Mouse (Mus musculus) splenic B cell, adult 2 months (primary cell): ENCODE measurements around the gene Syngr1.

Experiments
- DNase-seq: peaks from one replicate; pipeline ENCODE4 v3.0.0-alpha.2; 2011; ENCODE audit warnings: low read depth, low spot score
- H3K27me3 ChIP-seq: 2 replicates; pipeline ENCODE4 v1.6.1; 2012; ENCODE audit warnings: mild to moderate bottlenecking, low read length, moderate library complexity, mixed read lengths; ENCODE audit not compliant: control insufficient read depth, poor library complexity, insufficient read depth, severe bottlenecking
- H3K36me3 ChIP-seq: 2 replicates; pipeline ENCODE4 v1.6.1; 2012; ENCODE audit warnings: mild to moderate bottlenecking, low read length, moderate library complexity, mixed read lengths; ENCODE audit not compliant: control insufficient read depth, poor library complexity, insufficient read depth, severe bottlenecking

Gene Syngr1

GRCm38 (mm10) chr15:80132452-80132851 lies 41.3 kb downstream of the Syngr1 start:
- no peaks in the 10 kb centered on the region for H3K36me3 ChIP-seq
- no peaks in the 10 kb centered on the region for H3K27me3 ChIP-seq
- DNase-seq, result no peak

- peak; percentile 95 for DNase-seq
- Histone ChIP-seq H3K27me3 (no peaks in the 10 kb centered on the region), H3K36me3 (no peaks in the 10 kb centered on the region)
These were observed 42.0 kb downstream of the Syngr1 start, which contains the start of gene Tab1 for GRCm38 (mm10) chr15:80132993-80133586. Gene Tab1 (plus strand): TSS chr15:80133127.

GRCm38 (mm10) chr15:80133682-80134449 lies 42.7 kb downstream of the Syngr1 start:
- Histone ChIP-seq H3K27me3 (no peaks in the 10 kb centered on the region), H3K36me3 (no peaks in the 10 kb centered on the region)
- DNase-seq, result peak; percentile 25

GRCm38 (mm10) chr15:80134450-80134847 lies 43.3 kb downstream of the Syngr1 start:
- Histone ChIP-seq H3K36me3 (no peaks in the 10 kb centered on the region), H3K27me3 (no peaks in the 10 kb centered on the region)
- DNase-seq, result no peak

- no peak for DNase-seq
- Histone ChIP-seq H3K36me3 (no peaks in the 10 kb centered on the region), H3K27me3 (no peaks in the 10 kb centered on the region)
These were observed 44.4 kb downstream of the Syngr1 start for GRCm38 (mm10) chr15:80135499-80135898.

- no peaks in the 10 kb centered on the region for H3K27me3 ChIP-seq
- no peak for DNase-seq
- no peaks in the 10 kb centered on the region for H3K36me3 ChIP-seq
These were observed 45.5 kb downstream of the Syngr1 start for GRCm38 (mm10) chr15:80136645-80137044.

GRCm38 (mm10) chr15:80137945-80138791 lies 47.0 kb downstream of the Syngr1 start:
- H3K27me3 ChIP-seq, result no peaks in the 10 kb centered on the region
- no peak for DNase-seq

GRCm38 (mm10) chr15:80140302-80140701 lies 49.2 kb downstream of the Syngr1 start:
- Histone ChIP-seq H3K36me3 (no peaks in the 10 kb centered on the region), H3K27me3 (no peaks in the 10 kb centered on the region)
- no peak for DNase-seq

More at GRCm38 (mm10) chr15:80137945-80138791, 47.0 kb downstream of the Syngr1 start:
- no peaks in the 10 kb centered on the region for H3K36me3 ChIP-seq

- Histone ChIP-seq H3K27me3 (no peaks in the 10 kb centered on the region), H3K36me3 (no peaks in the 10 kb centered on the region)
- no peak for DNase-seq
These were observed 49.7 kb downstream of the Syngr1 start for GRCm38 (mm10) chr15:80140878-80141277.

GRCm38 (mm10) chr15:80142130-80142529 lies 51.0 kb downstream of the Syngr1 start:
- Histone ChIP-seq H3K36me3 (no peaks in the 10 kb centered on the region), H3K27me3 (no peaks in the 10 kb centered on the region)
- peak; percentile 29 for DNase-seq

- Histone ChIP-seq H3K36me3 (no peaks in the 10 kb centered on the region), H3K27me3 (no peaks in the 10 kb centered on the region)
- no peak for DNase-seq
These were observed 52.6 kb downstream of the Syngr1 start for GRCm38 (mm10) chr15:80143760-80144159.

- DNase-seq, result no peak
- H3K27me3 ChIP-seq, result no peaks in the 10 kb centered on the region
- 0 out of 2 replicates have a peak, but pooled peaks cover 2% of the 10 kb centered on the region for H3K36me3 ChIP-seq
These were observed 54.3 kb downstream of the Syngr1 start for GRCm38 (mm10) chr15:80145397-80145796.

- H3K36me3 ChIP-seq, result 0 out of 2 replicates have a peak, but pooled peaks cover 2% of the 10 kb centered on the region
- DNase-seq, result no peak
- no peaks in the 10 kb centered on the region for H3K27me3 ChIP-seq
These were observed 55.0 kb downstream of the Syngr1 start for GRCm38 (mm10) chr15:80146153-80146552.

- H3K36me3 ChIP-seq, result 0 out of 2 replicates have a peak, but pooled peaks cover 2% of the 10 kb centered on the region
- H3K27me3 ChIP-seq, result no peaks in the 10 kb centered on the region
- DNase-seq, result no peak
These were observed 56.0 kb downstream of the Syngr1 start for GRCm38 (mm10) chr15:80147090-80147489.

- H3K27me3 ChIP-seq, result no peaks in the 10 kb centered on the region
- no peak for DNase-seq
- 0 out of 2 replicates have a peak, but pooled peaks cover 3% of the 10 kb centered on the region for H3K36me3 ChIP-seq
These were observed 56.4 kb downstream of the Syngr1 start for GRCm38 (mm10) chr15:80147511-80147910.
